Mouse (Mus musculus): ENCODE data around the gene Crybg1. TPM values are rescaled to one million over a fixed set of nuclear protein-coding genes. Genes with fewer than 3 reads are reported as not detected.

The Crybg1 gene
- polyA plus RNA-seq, 1 experiment, result 4.2 TPM

DNA sequence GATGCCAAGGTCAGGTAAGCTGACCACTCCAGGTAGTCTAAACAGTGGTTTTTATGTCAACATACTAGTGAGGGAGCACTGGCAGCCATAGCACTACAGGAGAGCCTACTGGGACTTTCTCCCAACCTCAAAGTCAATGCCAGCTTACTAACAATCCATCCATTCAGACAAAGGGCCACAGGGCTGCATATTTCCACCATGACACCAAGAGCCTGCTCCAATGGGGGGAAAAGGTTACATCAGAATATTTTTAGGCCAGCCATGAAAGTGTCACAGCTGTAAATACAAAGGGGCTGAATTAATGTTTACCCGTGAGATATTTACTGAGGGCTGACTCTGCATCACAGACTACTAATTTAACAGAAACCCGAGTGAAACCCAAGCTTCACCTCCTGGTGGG lies 175.4 kb downstream of the Crybg1 start:
- TF ChIP-seq CTCF (IDR thresholded peaks at IDR 0.05; ENCODE audit: low read depth, low read length) (no peak), POLR2A (IDR thresholded peaks at IDR 0.05; ENCODE audit: insufficient read depth, low read length) (no peak)
- Histone ChIP-seq H3K4me3 (ENCODE audit: low read depth, low read length) (no peak overlapping the region), H3K27ac (ENCODE audit: insufficient read depth, low read length) (no peak overlapping the region), H3K27me3 (ENCODE audit: control insufficient read depth, insufficient read depth, low read length, poor library complexity, severe bottlenecking) (no peaks in the 10 kb centered on the region), H3K4me1 (ENCODE audit: control insufficient read depth, insufficient read depth, low read length) (no peaks in the 10 kb centered on the region), H3K9ac (ENCODE audit: low read depth, poor library complexity, severe bottlenecking) (no peak overlapping the region), H3K36me3 (ENCODE audit: control insufficient read depth, insufficient read depth, low read length, poor library complexity, severe bottlenecking) (no peaks in the 10 kb centered on the region), H3K9me3 (replicated peaks; ENCODE audit: control insufficient read depth, insufficient read depth, low read length, poor library complexity, severe bottlenecking) (no peaks in the 10 kb centered on the region)

DNA sequence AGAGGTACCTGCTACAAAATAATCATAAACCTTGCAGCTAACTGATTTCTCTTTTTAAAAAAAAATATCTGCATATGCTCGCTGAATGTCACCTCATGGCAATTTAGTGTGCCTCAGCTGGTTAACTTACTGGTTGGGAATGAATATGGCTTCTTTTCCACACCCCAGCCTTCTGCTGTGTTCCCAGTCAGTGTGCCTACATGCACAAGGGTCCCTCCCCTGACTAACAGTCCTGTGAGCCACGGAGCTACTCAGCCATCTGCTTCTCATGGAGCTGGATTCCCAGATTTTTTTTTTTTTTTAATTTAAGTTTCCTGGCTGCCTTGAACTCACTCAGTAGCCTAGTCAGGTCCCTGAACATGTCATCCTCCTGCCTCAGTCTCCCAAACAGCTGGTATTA lies 183.7 kb downstream of the Crybg1 start:
- Histone ChIP-seq H3K27me3 (ENCODE audit: control insufficient read depth, insufficient read depth, low read length, poor library complexity, severe bottlenecking) (no peaks in the 10 kb centered on the region), H3K4me1 (ENCODE audit: control insufficient read depth, insufficient read depth, low read length) (no peaks in the 10 kb centered on the region), H3K36me3 (ENCODE audit: control insufficient read depth, insufficient read depth, low read length, poor library complexity, severe bottlenecking) (no peaks in the 10 kb centered on the region), H3K4me3 (ENCODE audit: low read depth, low read length) (no peak overlapping the region), H3K9ac (ENCODE audit: low read depth, poor library complexity, severe bottlenecking) (no peak overlapping the region), H3K27ac (ENCODE audit: insufficient read depth, low read length) (no peak overlapping the region), H3K9me3 (replicated peaks; ENCODE audit: control insufficient read depth, insufficient read depth, low read length, poor library complexity, severe bottlenecking) (0 out of 2 replicates have a peak, but pooled peaks cover 4% of the 10 kb centered on the region)
- TF ChIP-seq POLR2A (IDR thresholded peaks at IDR 0.05; ENCODE audit: insufficient read depth, low read length) (no peak), CTCF (IDR thresholded peaks at IDR 0.05; ENCODE audit: low read depth, low read length) (no peak), EP300 (IDR thresholded peaks at IDR 0.05; ENCODE audit: insufficient read depth, low read depth, low read length) (no peak)

DNA sequence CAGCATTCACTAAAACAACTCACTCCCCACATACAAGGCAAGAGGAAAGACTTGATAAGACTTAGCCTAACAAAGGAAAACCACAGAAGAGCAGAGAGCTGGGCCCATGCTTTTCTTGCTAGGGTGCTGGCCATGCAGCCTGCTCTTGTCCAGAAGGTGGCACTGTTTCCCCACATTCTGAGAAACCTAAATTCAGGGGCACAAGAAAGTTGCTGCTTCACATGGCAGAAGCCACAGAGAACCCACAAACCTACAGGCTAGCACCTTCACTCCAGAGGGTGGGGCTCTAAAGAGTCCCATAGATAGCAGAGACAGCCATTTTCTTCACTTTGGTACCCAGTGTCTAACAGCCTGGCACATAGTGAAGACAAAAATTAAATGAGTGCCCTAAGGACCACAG lies 194.7 kb downstream of the Crybg1 start:
- no peaks in the 10 kb centered on the region for H3K4me1 ChIP-seq (ENCODE audit: control insufficient read depth, insufficient read depth, low read length)
- no peak overlapping the region for H3K9ac ChIP-seq (ENCODE audit: low read depth, poor library complexity, severe bottlenecking)
- H3K4me3 ChIP-seq (ENCODE audit: low read depth, low read length), result no peak overlapping the region
- no peaks in the 10 kb centered on the region for H3K36me3 ChIP-seq (ENCODE audit: control insufficient read depth, insufficient read depth, low read length, poor library complexity, severe bottlenecking)
- TF ChIP-seq CTCF (IDR thresholded peaks at IDR 0.05; ENCODE audit: low read depth, low read length) (peak; percentile 84), POLR2A (IDR thresholded peaks at IDR 0.05; ENCODE audit: insufficient read depth, low read length) (no peak), EP300 (IDR thresholded peaks at IDR 0.05; ENCODE audit: insufficient read depth, low read depth, low read length) (no peak)
- H3K27ac ChIP-seq (ENCODE audit: insufficient read depth, low read length), result no peak overlapping the region
- H3K27me3 ChIP-seq (ENCODE audit: control insufficient read depth, insufficient read depth, low read length, poor library complexity, severe bottlenecking), result no peaks in the 10 kb centered on the region
- no peaks in the 10 kb centered on the region for H3K9me3 ChIP-seq (replicated peaks; ENCODE audit: control insufficient read depth, insufficient read depth, low read length, poor library complexity, severe bottlenecking)

DNA sequence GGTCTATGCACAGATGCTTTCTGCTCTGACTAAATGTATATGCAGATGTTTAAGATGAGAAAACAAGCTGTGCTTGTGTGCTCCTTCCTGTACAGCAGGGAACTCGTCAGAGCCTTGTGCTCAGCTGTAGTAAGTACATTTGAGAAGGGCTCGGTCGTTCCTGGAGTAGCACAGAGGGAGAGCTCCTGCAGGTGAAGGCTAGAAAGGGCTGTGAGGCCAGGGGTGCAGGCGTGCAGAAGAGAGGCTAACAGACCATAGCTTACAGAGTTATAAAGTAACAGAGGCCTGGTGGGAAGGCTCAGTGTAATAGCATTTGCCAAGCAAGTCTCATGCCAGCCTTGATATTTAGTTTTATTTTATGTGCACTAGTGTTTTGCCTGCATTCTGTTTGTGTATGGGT lies 203.2 kb downstream of the Crybg1 start:
- H3K27me3 ChIP-seq (ENCODE audit: control insufficient read depth, insufficient read depth, low read length, poor library complexity, severe bottlenecking), result no peaks in the 10 kb centered on the region
- H3K4me3 ChIP-seq (ENCODE audit: low read depth, low read length), result no peak overlapping the region
- H3K36me3 ChIP-seq (ENCODE audit: control insufficient read depth, insufficient read depth, low read length, poor library complexity, severe bottlenecking), result peaks cover 2% of the 10 kb centered on the region; the same call in 1 of the 2 replicates
- H3K9ac ChIP-seq (ENCODE audit: low read depth, poor library complexity, severe bottlenecking), result no peak overlapping the region
- no peaks in the 10 kb centered on the region for H3K9me3 ChIP-seq (replicated peaks; ENCODE audit: control insufficient read depth, insufficient read depth, low read length, poor library complexity, severe bottlenecking)
- no peak for TF ChIP-seq POLR2A (IDR thresholded peaks at IDR 0.05; ENCODE audit: insufficient read depth, low read length)
- no peak for TF ChIP-seq CTCF (IDR thresholded peaks at IDR 0.05; ENCODE audit: low read depth, low read length)
- TF ChIP-seq EP300 (IDR thresholded peaks at IDR 0.05; ENCODE audit: insufficient read depth, low read depth, low read length), result no peak
- H3K27ac ChIP-seq (ENCODE audit: insufficient read depth, low read length), result no peak overlapping the region
- H3K4me1 ChIP-seq (ENCODE audit: control insufficient read depth, insufficient read depth, low read length), result no peaks in the 10 kb centered on the region

DNA sequence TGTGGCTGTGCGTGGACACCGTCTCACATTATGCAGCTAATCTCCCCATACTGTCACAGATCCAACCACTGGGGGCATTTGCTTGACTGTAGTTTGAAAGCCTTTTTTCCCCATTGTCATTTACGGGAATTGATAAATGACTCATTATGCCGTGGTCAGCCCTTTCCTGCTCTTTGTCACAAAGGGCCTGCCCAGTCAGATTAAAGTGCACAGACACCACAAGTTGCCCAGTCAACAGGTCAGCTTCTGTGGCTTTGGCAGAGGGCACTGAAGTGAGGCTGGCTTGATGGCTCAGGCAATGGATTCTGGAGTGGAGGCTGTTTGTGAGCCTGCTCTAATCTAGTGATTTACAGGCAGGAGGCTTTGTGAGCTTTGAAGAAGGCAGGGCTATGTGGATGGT lies 204.9 kb downstream of the Crybg1 start:
- no peak for TF ChIP-seq EP300 (IDR thresholded peaks at IDR 0.05; ENCODE audit: insufficient read depth, low read depth, low read length)
- TF ChIP-seq CTCF (IDR thresholded peaks at IDR 0.05; ENCODE audit: low read depth, low read length), result no peak
- no peak for TF ChIP-seq POLR2A (IDR thresholded peaks at IDR 0.05; ENCODE audit: insufficient read depth, low read length)
- peaks cover 6% of the 10 kb centered on the region for H3K4me1 ChIP-seq (ENCODE audit: control insufficient read depth, insufficient read depth, low read length)
- H3K9ac ChIP-seq (ENCODE audit: low read depth, poor library complexity, severe bottlenecking), result no peak overlapping the region
- H3K36me3 ChIP-seq (ENCODE audit: control insufficient read depth, insufficient read depth, low read length, poor library complexity, severe bottlenecking), result peaks cover 2% of the 10 kb centered on the region; the same call in 1 of the 2 replicates
- H3K4me3 ChIP-seq (ENCODE audit: low read depth, low read length), result no peak overlapping the region
- no peak overlapping the region for H3K27ac ChIP-seq (ENCODE audit: insufficient read depth, low read length)
- H3K27me3 ChIP-seq (ENCODE audit: control insufficient read depth, insufficient read depth, low read length, poor library complexity, severe bottlenecking), result no peaks in the 10 kb centered on the region
- H3K9me3 ChIP-seq (replicated peaks; ENCODE audit: control insufficient read depth, insufficient read depth, low read length, poor library complexity, severe bottlenecking), result no peaks in the 10 kb centered on the region

DNA sequence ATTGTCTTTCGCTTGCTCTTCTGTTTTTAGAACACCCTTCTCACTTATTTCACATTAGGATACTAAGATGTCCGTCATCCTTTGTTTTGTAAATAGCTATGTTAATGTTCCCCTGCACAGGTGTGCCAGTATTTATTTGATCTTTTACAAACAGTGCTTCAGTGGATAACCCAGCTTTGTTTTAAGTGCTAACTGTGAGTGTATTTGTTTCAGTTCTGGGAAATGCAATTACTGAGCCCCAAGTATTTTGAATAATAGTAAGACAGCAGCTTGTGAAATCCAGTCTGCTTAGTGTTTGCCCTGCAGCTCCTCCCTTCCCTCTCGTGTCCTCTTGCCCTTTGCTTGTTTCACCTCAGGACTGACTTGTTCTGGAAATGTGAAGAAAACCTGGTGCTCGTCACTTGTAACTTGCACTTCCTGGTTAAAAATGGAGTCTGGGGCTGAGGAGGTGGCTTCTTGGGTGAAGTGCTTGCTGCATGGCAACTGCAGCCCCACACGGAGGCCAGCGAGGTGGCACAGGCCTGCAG lies 209.5 kb downstream of the Crybg1 start:
- no peaks in the 10 kb centered on the region for H3K27me3 ChIP-seq (ENCODE audit: control insufficient read depth, insufficient read depth, low read length, poor library complexity, severe bottlenecking)
- H3K36me3 ChIP-seq (ENCODE audit: control insufficient read depth, insufficient read depth, low read length, poor library complexity, severe bottlenecking), result no peaks in the 10 kb centered on the region; the same call in 1 of the 2 replicates
- H3K27ac ChIP-seq (ENCODE audit: insufficient read depth, low read length), result peak overlapping the region; percentile 65
- no peaks in the 10 kb centered on the region for H3K9me3 ChIP-seq (replicated peaks; ENCODE audit: control insufficient read depth, insufficient read depth, low read length, poor library complexity, severe bottlenecking)
- H3K4me3 ChIP-seq (ENCODE audit: low read depth, low read length), result no peak overlapping the region
- TF ChIP-seq EP300 (IDR thresholded peaks at IDR 0.05; ENCODE audit: insufficient read depth, low read depth, low read length) (peak; percentile 78; the same call in 1 of the 2 replicates), POLR2A (IDR thresholded peaks at IDR 0.05; ENCODE audit: insufficient read depth, low read length) (no peak)
- peaks cover 8% of the 10 kb centered on the region for H3K4me1 ChIP-seq (ENCODE audit: control insufficient read depth, insufficient read depth, low read length)
- no peak overlapping the region for H3K9ac ChIP-seq (ENCODE audit: low read depth, poor library complexity, severe bottlenecking)

Measured in ES-Bruce4 (cell line).